Mouse (Mus musculus) heart, embryonic 12.5 days (tissue): Measurements from ENCODE around the gene Pacs2. TPM values are rescaled to one million over a fixed set of nuclear protein-coding genes. Genes with fewer than 3 reads are reported as not detected.

Experiments used
- ATAC-seq: fragments of 200-750 bp; cut with Nextera tagmentation; 2 replicates; pipeline ENCODE4 v1.8.0; 2017; ENCODE audit warnings: moderate TSS enrichment, moderate library complexity; ENCODE audit not compliant: insufficient number of reproducible peaks, low FRiP score
- H3K27ac ChIP-seq: fragments of 300-500 bp; sonication (generic); 2 replicates; pipeline ENCODE4 v1.5.1; 2016; ENCODE audit warnings: mild to moderate bottlenecking, moderate library complexity; ENCODE audit not compliant: poor library complexity, severe bottlenecking
- H3K27me3 ChIP-seq: fragments of 300-500 bp; sonication (generic); replicated peaks from 2 replicates; pipeline ENCODE4 v1.6.1; 2016; ENCODE audit warnings: mild to moderate bottlenecking, moderate library complexity
- H3K36me3 ChIP-seq: fragments of 300-500 bp; sonication (generic); 2 replicates; pipeline ENCODE4 v1.6.1; 2016; ENCODE audit warnings: mild to moderate bottlenecking, moderate library complexity
- H3K4me1 ChIP-seq: fragments of 300-500 bp; sonication (generic); replicated peaks from 2 replicates; pipeline ENCODE4 v1.6.1; 2016; ENCODE audit warnings: mild to moderate bottlenecking
- H3K4me2 ChIP-seq: fragments of 300-500 bp; sonication (generic); 2 replicates; pipeline ENCODE4 v1.6.1; 2016; ENCODE audit warnings: mild to moderate bottlenecking, moderate library complexity
- H3K4me3 ChIP-seq: fragments of 300-500 bp; sonication (generic); 2 replicates; pipeline ENCODE4 v1.5.1; 2016; ENCODE audit warnings: mild to moderate bottlenecking
- H3K9ac ChIP-seq: fragments of 300-500 bp; sonication (generic); 2 replicates; pipeline ENCODE4 v1.6.1; 2016; ENCODE audit warnings: mild to moderate bottlenecking, moderate library complexity
- H3K9me3 ChIP-seq: fragments of 300-500 bp; sonication (generic); replicated peaks from 2 replicates; pipeline ENCODE4 v1.6.1; 2016; ENCODE audit warnings: mild to moderate bottlenecking, moderate library complexity
- WGBS: fragments of 180-500 bp; shearing (Covaris S2); methylation state at CpG from one replicate; pipeline ENCODE4 v1.1.7; 2016; 5-methylcytosine and 5-hydroxymethylcytosine counted together
- polyA plus RNA-seq: library from polyadenylated mRNA; unstranded; fragments of >200 nt; fragmentation: Nextera tagmentation; extraction: Ambion mirVana; gene quantifications from 2 replicates; pipeline ENCODE4 v1.2.1, GENCODE M21; 2016

Pacs2 gene
- polyA plus RNA-seq, 1 experiment from 2014 or later: 10.5 TPM

DNA sequence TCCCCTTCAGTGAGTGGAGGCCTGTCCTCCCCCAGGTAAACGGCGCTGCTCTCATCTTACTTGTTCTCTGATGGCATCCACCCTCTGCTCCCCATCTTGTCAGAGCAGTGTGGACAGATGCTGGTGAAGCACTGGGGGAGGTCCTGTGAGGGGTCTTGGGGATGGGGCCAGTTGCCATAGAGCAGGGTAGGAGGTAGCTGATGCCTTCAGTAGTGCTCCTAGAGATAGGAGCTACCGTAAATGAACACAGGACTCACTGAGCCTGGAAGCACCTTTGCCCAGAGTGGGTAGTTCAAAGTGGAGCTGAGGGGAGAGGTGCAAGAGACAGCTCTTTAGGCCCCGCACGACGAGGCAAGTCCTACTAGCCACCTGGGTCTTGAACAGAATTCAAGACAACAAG, 55.1 kb downstream of the Pacs2 start:
- H3K27ac ChIP-seq: no peak overlapping the region
- 91% methylated on average over 6 of the region's 6 CpGs for WGBS
- no peaks in the 10 kb centered on the region for H3K27me3 ChIP-seq
- no peak for ATAC-seq
- peaks cover 8% of the 10 kb centered on the region for H3K4me1 ChIP-seq
- H3K36me3 ChIP-seq: peaks cover 59% of the 10 kb centered on the region
- no peak overlapping the region for H3K9ac ChIP-seq
- H3K9me3 ChIP-seq: no peaks in the 10 kb centered on the region
- no peak overlapping the region for H3K4me3 ChIP-seq
- H3K4me2 ChIP-seq: no peak overlapping the region

DNA sequence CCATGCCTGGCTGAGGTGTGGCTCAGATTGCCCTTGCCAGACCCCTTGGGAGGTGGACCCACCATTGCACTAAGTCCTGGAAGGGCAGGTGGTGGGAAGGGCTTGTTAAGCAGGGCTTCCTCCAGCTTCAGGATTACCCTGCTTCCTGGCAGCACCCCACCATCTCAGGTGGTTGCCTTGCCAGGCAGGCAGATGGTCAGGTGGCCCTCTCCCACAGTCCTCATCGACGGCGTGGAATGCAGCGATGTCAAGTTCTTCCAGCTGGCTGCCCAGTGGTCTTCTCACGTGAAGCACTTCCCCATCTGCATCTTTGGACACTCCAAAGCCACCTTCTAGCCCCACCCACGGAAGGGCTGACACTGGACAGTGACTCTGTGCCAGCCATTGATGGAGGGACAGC, 57.0 kb downstream of the Pacs2 start:
- H3K36me3 ChIP-seq: peaks cover 46% of the 10 kb centered on the region
- ATAC-seq: no peak

DNA sequence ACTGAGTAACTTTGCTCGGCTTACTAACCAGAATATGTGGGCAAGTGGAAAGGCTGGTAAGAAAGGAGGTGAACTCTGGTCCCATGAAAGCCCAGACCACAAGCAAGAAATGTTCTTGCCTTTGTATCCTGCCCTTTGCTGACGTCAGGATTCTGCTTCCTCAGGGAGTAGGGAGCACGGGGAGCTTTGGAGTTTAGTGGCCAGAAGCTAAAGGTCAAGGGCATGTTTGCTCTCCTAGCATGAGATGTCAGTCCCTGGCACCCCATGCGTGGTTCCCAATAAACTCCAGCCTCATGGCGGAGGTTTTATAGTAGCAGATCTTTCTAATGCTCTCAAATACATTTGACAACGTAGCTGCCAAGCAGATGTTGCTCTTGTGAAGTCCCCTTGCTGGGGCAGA, 57.5 kb downstream of the Pacs2 start:
- no peak overlapping the region for H3K27ac ChIP-seq
- H3K9me3 ChIP-seq: no peaks in the 10 kb centered on the region
- H3K27me3 ChIP-seq: no peaks in the 10 kb centered on the region
- no peak for ATAC-seq
- peaks cover 21% of the 10 kb centered on the region for H3K4me1 ChIP-seq
- no peak overlapping the region for H3K9ac ChIP-seq
- H3K4me2 ChIP-seq: no peak overlapping the region
- WGBS: 80% methylated on average over 6 of the region's 6 CpGs
- peaks cover 42% of the 10 kb centered on the region for H3K36me3 ChIP-seq
- H3K4me3 ChIP-seq: no peak overlapping the region

More for the DNA sequence above, 57.0 kb downstream of the Pacs2 start:
- H3K9ac ChIP-seq: no peak overlapping the region
- H3K4me3 ChIP-seq: no peak overlapping the region
- no peaks in the 10 kb centered on the region for H3K27me3 ChIP-seq
- H3K9me3 ChIP-seq: no peaks in the 10 kb centered on the region
- H3K4me2 ChIP-seq: no peak overlapping the region
- WGBS: 84% methylated on average over 6 of the region's 6 CpGs
- H3K4me1 ChIP-seq: peaks cover 21% of the 10 kb centered on the region
- no peak overlapping the region for H3K27ac ChIP-seq

DNA sequence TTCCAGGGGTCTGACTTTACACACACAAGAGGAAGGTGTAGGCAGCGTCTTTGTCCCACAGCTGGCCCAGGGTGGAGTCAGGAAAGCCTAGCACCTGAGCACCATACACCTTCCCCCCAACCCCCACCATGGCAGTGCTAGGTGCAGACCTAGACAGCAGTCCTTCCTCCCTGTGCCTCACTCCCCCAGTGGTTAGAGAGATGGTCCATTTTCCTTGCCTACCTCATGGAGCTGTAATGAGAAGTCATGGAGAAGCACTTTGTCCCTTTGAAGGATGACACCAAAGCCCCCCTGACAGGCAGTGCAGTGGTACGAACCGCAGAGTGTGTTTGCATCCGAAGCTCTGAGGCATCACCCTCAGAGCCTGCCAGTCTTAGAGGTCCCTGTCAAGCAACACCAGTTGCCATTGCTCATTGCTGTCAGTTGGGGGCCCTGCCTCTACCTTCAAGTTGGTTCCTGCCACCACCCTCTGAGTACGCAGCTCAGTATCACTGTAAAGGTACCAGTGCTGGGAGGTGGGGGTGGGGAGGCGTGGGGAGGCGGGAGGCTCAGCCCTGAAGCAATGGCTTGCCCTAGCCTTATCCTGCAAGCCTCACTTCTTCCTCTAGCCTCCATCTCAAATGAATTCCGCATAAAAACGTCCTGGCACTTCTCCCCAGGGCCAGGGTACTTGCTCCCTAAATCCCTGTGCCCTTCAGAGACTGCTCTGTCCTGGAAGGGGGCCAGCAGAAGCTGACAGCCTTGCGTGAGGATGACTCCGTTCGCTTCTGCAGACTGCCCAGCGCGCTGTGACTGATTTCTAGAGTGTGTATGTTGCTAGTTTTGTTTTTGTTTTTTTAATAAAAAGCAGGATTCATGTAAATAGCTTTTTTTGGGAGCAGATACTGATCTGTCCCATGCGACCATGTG, 59.4 kb downstream of the Pacs2 start:
- Histone ChIP-seq H3K4me1 (peaks cover 21% of the 10 kb centered on the region), H3K9me3 (no peaks in the 10 kb centered on the region), H3K4me2 (peak overlapping the region; percentile 92), H3K27ac (peak overlapping the region; percentile 89), H3K4me3 (peak overlapping the region; percentile 48), H3K36me3 (peaks cover 35% of the 10 kb centered on the region), H3K9ac (peak overlapping the region; percentile 72), H3K27me3 (no peaks in the 10 kb centered on the region)
- ATAC-seq: peak; percentile 38; the same call in 1 of the 2 replicates
- 9% methylated on average over 15 of the region's 15 CpGs for WGBS

DNA sequence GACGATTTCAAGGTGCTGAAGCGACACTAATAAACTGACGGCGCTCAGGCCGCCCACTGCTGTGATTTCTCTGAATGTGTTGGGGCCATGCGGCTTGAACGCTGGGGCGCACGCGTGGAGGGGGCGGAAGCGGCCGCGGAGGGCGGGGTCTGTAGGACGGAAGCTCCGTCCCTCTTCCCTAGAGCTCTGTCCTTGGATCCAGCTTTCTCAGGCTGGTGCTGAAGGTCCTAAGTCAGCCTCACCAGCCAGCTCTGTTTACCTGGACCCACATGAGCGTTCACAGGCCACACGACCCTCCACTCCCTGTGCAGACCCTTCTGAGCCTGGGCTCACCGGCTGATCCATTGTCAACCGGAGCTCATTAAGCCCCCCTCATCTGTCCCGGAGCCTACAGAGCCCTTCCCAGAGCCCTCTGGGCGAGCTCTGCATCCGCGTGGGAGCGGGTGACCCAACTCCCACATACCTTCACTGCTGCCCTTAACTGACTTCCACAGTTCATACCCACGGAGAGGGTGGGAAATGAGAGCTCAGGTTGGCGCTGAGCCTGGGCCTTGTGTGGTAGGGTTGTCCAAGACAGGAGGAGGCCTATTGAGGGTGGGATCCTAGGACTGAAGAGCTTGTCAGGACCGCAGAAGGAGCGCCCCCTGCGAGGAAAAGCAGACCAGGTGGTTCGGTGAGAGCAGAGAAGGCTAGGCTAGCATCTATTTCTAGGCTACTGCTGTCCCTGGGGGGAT, 60.2 kb downstream of the Pacs2 start, which contains the start of gene Tex22:
TSS of gene Tex22 (plus strand) at position 174 of the 734 bp plus-strand sequence.
- peak within 1 kb of the TSS; percentile 92 for H3K4me2 ChIP-seq
- H3K27ac ChIP-seq: peak within 1 kb of the TSS; percentile 89
- peak within 1 kb of the TSS; percentile 48 for H3K4me3 ChIP-seq
- peak within 1 kb of the TSS; percentile 72 for H3K9ac ChIP-seq
- ATAC-seq: peak; percentile 91
- H3K36me3 ChIP-seq: peaks cover 27% of the 10 kb centered on the region
- H3K4me1 ChIP-seq: peaks cover 21% of the 10 kb centered on the region
- no peaks in the 10 kb centered on the region for H3K9me3 ChIP-seq
- H3K27me3 ChIP-seq: no peaks in the 10 kb centered on the region
- WGBS: 5% methylated on average over 32 of the region's 32 CpGs

DNA sequence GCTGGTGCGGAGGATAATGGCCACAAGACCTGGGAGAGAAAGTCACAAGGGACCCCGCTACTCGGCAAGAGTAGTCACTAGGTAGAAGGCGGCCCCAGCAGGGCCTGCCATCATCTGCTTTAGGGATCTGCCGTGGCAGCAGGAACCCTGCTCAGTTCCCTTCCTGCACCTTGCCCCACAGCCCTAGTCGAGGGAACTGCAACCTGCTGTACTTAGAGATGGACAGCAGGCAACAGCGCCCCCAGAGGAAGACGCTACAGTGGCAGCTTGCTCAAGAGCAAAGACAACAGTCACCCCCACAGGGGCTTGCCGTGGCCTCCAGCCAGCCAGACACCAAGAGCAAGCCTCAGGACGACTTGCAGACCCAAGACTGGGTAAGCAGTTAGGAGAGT, 60.8 kb downstream of the Pacs2 start:
- peaks cover 22% of the 10 kb centered on the region for H3K36me3 ChIP-seq
- H3K9ac ChIP-seq: peak overlapping the region; percentile 72
- H3K27me3 ChIP-seq: no peaks in the 10 kb centered on the region
- H3K4me3 ChIP-seq: peak overlapping the region; percentile 48
- H3K4me1 ChIP-seq: peaks cover 21% of the 10 kb centered on the region
- ATAC-seq: peak; percentile 62
- H3K27ac ChIP-seq: peak overlapping the region; percentile 89
- 6% methylated on average over 10 of the region's 10 CpGs for WGBS
- H3K9me3 ChIP-seq: no peaks in the 10 kb centered on the region
- peak overlapping the region; percentile 92 for H3K4me2 ChIP-seq

DNA sequence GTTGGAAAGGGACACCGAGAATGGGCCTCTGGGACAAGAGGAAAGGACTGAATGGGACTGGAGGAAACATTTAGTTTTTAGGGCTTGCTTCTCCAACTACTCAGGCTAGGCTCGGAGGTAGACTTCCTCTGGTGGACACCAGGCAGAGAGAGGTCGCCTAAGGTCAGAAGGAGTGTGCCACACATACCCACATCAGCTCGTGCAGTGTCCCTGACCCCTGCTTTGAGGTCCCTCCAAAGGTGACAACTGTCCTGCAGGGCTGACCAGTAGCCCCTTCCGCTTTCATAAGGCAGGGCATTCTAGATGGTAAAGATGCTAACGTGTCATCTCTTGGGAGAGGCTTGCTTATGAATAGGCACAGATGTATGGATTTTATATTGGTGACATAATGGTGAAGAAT, 61.2 kb downstream of the Pacs2 start:
- Histone ChIP-seq H3K4me2 (peak overlapping the region; percentile 92), H3K4me3 (no peak overlapping the region), H3K9ac (no peak overlapping the region), H3K27me3 (no peaks in the 10 kb centered on the region), H3K27ac (no peak overlapping the region), H3K36me3 (peaks cover 18% of the 10 kb centered on the region), H3K9me3 (no peaks in the 10 kb centered on the region), H3K4me1 (peaks cover 21% of the 10 kb centered on the region)
- WGBS: 53% methylated on average over 6 of the region's 6 CpGs
- ATAC-seq: no peak

DNA sequence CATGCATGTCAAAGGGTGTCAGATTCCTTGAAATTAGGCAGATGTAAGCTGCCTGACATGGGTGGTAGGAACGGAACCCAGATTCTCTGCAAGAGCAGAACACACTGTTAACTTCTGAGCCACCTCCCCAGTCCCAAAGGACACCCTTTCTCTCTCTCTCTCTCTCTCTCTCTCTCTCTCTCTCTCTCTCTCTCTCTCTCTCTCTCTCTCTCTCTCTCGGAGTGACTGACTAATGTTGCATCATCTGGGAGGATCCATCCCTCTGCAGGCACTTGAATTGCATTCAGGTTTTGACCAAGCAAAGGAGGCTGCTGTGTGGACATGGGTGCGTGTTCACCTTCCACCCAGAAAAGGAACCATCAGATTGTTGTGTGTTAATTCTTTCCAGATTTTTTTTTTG, 73.0 kb downstream of the Pacs2 start:
- H3K27ac ChIP-seq: no peak overlapping the region
- no peaks in the 10 kb centered on the region for H3K9me3 ChIP-seq
- WGBS: 60% methylated on average over 3 of the region's 3 CpGs
- H3K27me3 ChIP-seq: peaks cover 21% of the 10 kb centered on the region; the same call in 1 of the 2 replicates
- ATAC-seq: no peak
- H3K9ac ChIP-seq: no peak overlapping the region
- no peaks in the 10 kb centered on the region for H3K36me3 ChIP-seq
- H3K4me3 ChIP-seq: no peak overlapping the region
- H3K4me1 ChIP-seq: no peaks in the 10 kb centered on the region
- no peak overlapping the region for H3K4me2 ChIP-seq

DNA sequence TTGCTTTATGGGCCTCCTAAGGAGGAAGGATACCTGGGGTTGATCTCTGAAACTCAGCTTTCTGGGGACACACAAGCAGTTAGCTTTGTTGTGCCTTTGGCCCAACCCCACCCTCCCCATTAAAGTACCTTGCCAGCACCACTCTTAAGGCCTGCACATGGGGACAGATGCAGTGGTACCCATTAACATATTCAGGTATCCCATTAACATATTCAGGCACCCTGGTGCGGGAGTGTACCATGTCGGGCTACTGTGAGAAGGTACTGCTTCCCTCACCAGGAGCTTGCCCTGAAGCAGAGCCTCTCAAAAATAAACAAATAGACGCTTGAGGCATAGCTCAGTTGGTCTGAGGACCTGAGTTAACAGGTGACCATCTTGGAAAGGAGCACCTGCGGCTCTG, 73.7 kb downstream of the Pacs2 start:
- H3K9ac ChIP-seq: no peak overlapping the region
- WGBS: 31% methylated on average over 4 of the region's 4 CpGs

DNA sequence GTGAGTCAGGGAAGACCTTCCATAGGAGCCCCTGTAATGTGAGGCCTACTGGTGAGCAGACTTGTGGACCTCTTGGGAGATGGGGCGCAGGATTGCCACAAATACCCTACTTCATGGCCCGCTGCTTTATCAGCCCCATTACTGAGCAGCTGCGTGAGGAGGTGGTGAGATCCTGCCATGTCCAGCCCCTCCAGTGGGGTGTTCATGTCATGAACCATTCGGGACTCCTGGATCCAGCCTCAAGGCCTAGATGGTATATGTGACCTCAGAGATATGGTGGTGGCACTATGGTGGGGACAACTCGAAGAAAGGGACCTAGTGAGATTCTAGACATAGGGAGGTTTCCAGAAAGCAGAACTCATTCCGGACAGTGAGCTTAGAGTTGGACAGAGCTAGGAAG, 74.8 kb downstream of the Pacs2 start:
- no peak overlapping the region for H3K9ac ChIP-seq
- no peak overlapping the region for H3K27ac ChIP-seq
- H3K27me3 ChIP-seq: peaks cover 21% of the 10 kb centered on the region; the same call in 1 of the 2 replicates
- no peak overlapping the region for H3K4me3 ChIP-seq
- no peak overlapping the region for H3K4me2 ChIP-seq
- H3K9me3 ChIP-seq: no peaks in the 10 kb centered on the region
- H3K4me1 ChIP-seq: no peaks in the 10 kb centered on the region
- 88% methylated on average over 6 of the region's 6 CpGs for WGBS
- no peaks in the 10 kb centered on the region for H3K36me3 ChIP-seq
- ATAC-seq: no peak

More for the DNA sequence above, 73.7 kb downstream of the Pacs2 start:
- no peaks in the 10 kb centered on the region for H3K36me3 ChIP-seq
- no peaks in the 10 kb centered on the region for H3K9me3 ChIP-seq
- no peaks in the 10 kb centered on the region for H3K4me1 ChIP-seq
- no peak overlapping the region for H3K4me3 ChIP-seq
- H3K27me3 ChIP-seq: peaks cover 21% of the 10 kb centered on the region; the same call in 1 of the 2 replicates
- ATAC-seq: no peak
- H3K4me2 ChIP-seq: no peak overlapping the region
- H3K27ac ChIP-seq: no peak overlapping the region

DNA sequence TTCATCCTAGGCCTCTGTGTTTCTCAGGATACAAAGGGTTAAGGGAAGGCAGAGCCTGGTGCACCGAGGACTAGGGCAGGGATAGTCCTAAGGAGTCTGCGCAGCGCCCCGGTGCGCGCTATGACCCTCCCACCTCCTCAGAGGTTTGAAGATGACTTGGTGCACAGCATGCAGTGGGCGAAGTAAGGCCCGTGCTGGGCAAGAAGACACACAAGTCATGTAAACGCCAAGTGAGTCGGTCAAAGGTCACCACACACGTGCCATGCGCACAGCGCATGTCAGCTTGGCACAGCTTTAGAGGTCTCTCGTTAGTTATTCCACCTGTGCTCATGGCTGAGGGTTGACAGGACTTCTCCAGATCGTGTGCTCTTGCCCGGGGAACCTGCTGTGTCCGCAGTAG, 75.7 kb downstream of the Pacs2 start:
- no peak overlapping the region for H3K9ac ChIP-seq
- ATAC-seq: no peak
- H3K4me2 ChIP-seq: no peak overlapping the region
- H3K4me3 ChIP-seq: no peak overlapping the region
- 81% methylated on average over 17 of the region's 17 CpGs for WGBS
- H3K36me3 ChIP-seq: no peaks in the 10 kb centered on the region
- H3K27me3 ChIP-seq: peaks cover 21% of the 10 kb centered on the region; the same call in 1 of the 2 replicates
- H3K27ac ChIP-seq: no peak overlapping the region
- H3K9me3 ChIP-seq: no peaks in the 10 kb centered on the region
- H3K4me1 ChIP-seq: no peaks in the 10 kb centered on the region
